Mouse (Mus musculus) embryonic facial prominence, embryonic 11.5 days (tissue): Measurements from ENCODE around the gene Peli1. TPM values are rescaled to one million over a fixed set of nuclear protein-coding genes. Genes with fewer than 3 reads are reported as not detected.
"Not testable (repeated sequence)": the region's sequence is repeated elsewhere in the genome, so short reads cannot be mapped to it uniquely, and the experiment has no call there.

Experiments used
- ATAC-seq: fragments of 200-750 bp; cut with Nextera tagmentation; replicated peaks from 2 replicates; pipeline ENCODE4 v1.8.0; 2017; ENCODE audit warnings: low read depth; ENCODE audit not compliant: insufficient number of reproducible peaks, low FRiP score, low TSS enrichment
- DNase-seq: peaks from one replicate; pipeline ENCODE4 v3.0.0-alpha.2; 2015; ENCODE audit warnings: low spot score
- H3K27ac ChIP-seq: fragments of 300-500 bp; sonication (generic); replicated peaks from 2 replicates; pipeline ENCODE4 v1.5.1; 2014; ENCODE audit warnings: mild to moderate bottlenecking, low read depth, low read length, control low read depth
- H3K27me3 ChIP-seq: fragments of 300-500 bp; sonication (generic); 2 replicates; pipeline ENCODE4 v1.6.1; 2014; ENCODE audit warnings: mild to moderate bottlenecking, low read length, moderate library complexity, mixed read lengths; ENCODE audit not compliant: control insufficient read depth, insufficient read depth
- H3K36me3 ChIP-seq: fragments of 300-500 bp; sonication (generic); replicated peaks from 2 replicates; pipeline ENCODE4 v1.6.1; 2014; ENCODE audit warnings: low read depth, mild to moderate bottlenecking, low read length, moderate library complexity, mixed read lengths; ENCODE audit not compliant: control insufficient read depth, insufficient read depth
- H3K4me1 ChIP-seq: fragments of 300-500 bp; sonication (generic); 2 replicates; pipeline ENCODE4 v1.6.1; 2014; ENCODE audit warnings: low read length, mixed read lengths; ENCODE audit not compliant: control insufficient read depth, insufficient read depth
- H3K4me2 ChIP-seq: fragments of 300-500 bp; sonication (generic); 2 replicates; pipeline ENCODE4 v1.6.1; 2014; ENCODE audit warnings: low read depth, mild to moderate bottlenecking, control low read depth, low read length, moderate library complexity
- H3K4me3 ChIP-seq: fragments of 300-500 bp; sonication (generic); 2 replicates; pipeline ENCODE4 v1.5.1; 2014; ENCODE audit warnings: low read depth, low read length, control low read depth
- H3K9ac ChIP-seq: fragments of 300-500 bp; sonication (generic); replicated peaks from 2 replicates; pipeline ENCODE4 v1.6.1; 2014; ENCODE audit warnings: mild to moderate bottlenecking, control low read depth, low read length
- H3K9me3 ChIP-seq: fragments of 300-500 bp; sonication (generic); replicated peaks from 2 replicates; pipeline ENCODE4 v1.6.1; 2016; ENCODE audit warnings: mild to moderate bottlenecking, low read length, inconsistent platforms, mixed read lengths; ENCODE audit not compliant: control insufficient read depth
- WGBS: fragments of 180-500 bp; shearing (Covaris S2); extraction: QIAGEN DNeasy Blood & Tissue Kit; methylation state at CpG from one replicate; pipeline ENCODE4 v1.1.7; 2014; 5-methylcytosine and 5-hydroxymethylcytosine counted together
- polyA plus RNA-seq: library from polyadenylated mRNA; unstranded; fragments of >200 nt; fragmentation: Nextera tagmentation; extraction: Ambion mirVana; gene quantifications from 2 replicates; pipeline ENCODE4 v1.2.1, GENCODE M21; 2014

The Peli1 gene
- polyA plus RNA-seq, 1 experiment from 2014 or later: 86.9 TPM

DNA sequence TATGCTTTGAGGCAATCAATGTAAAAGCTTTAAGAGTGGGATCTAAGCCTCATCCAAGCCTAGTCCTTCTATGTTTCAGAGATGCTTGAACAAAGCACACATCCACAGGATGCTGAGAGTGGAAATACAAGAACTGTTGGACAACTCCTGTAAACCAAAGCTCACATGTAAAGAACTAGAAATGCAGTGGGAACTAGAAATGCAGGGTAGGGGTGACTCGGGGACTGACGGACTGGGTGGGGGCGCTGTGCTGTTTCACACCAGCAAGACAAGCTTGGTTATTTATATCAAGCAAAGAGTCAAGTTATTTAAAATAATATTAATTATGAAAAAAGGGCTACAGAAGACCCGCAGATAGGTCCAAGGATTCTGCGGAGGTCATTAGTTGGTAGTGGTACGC, 82.8 kb downstream of the Peli1 start:
- WGBS: 95% methylated on average over 6 of the region's 6 CpGs
- Histone ChIP-seq H3K27ac (no peak overlapping the region), H3K9ac (no peak overlapping the region), H3K9me3 (no peaks in the 10 kb centered on the region), H3K4me3 (no peak overlapping the region), H3K36me3 (no peaks in the 10 kb centered on the region), H3K27me3 (no peaks in the 10 kb centered on the region), H3K4me1 (no peaks in the 10 kb centered on the region), H3K4me2 (no peak overlapping the region)
- DNase-seq (no peak), ATAC-seq (no peak)

DNA sequence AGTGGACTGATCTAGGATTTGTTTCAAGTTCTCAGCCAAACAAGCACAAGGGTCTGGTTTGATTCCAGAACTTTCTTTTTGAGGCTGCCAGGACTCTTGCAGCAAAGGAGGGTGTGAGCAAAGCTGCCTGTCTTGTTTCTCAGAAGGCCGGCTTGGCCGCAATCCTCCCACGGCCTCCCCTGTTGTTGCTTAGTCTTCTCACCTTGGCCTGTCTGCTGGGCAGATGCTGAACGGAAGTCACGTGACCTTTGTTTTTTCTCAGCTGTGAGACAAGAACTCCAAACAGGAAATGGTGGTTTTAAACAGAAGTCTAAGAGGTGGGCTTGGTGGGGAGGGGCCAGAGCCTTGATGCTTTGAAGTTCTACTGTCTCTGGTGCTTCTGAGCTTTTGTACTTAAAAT, 83.3 kb downstream of the Peli1 start:
- Histone ChIP-seq H3K4me3 (no peak overlapping the region), H3K9ac (no peak overlapping the region), H3K9me3 (no peaks in the 10 kb centered on the region), H3K27me3 (no peaks in the 10 kb centered on the region), H3K4me1 (no peaks in the 10 kb centered on the region), H3K27ac (no peak overlapping the region), H3K36me3 (no peaks in the 10 kb centered on the region), H3K4me2 (no peak overlapping the region)
- peak; percentile 40 for DNase-seq
- WGBS: 51% methylated on average over 5 of the region's 5 CpGs
- no peak for ATAC-seq

DNA sequence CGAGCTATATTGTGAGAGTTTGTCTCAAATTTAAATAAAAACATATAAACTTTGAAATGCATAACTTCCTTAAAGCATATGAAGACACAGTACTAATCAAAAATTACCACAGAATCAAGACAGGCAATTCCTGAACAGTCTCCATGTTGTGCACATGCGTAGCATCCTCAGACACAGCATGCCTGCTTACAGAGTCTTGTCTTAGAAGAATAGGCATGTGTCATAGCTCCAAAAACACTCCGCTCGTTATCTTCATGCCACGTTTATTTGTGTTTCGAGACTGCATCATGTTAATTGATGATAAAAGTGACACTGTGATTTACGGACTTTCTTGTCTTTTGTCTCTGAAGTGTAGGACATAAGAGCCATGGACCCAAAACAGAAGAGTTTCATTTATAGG, 84.0 kb downstream of the Peli1 start:
- ATAC-seq (no peak), DNase-seq (no peak)
- no peaks in the 10 kb centered on the region for H3K9me3 ChIP-seq
- 84% methylated on average over 7 of the region's 7 CpGs for WGBS
- no peaks in the 10 kb centered on the region for H3K36me3 ChIP-seq
- H3K27ac ChIP-seq: no peak overlapping the region
- no peaks in the 10 kb centered on the region for H3K4me1 ChIP-seq
- H3K9ac ChIP-seq: no peak overlapping the region
- no peak overlapping the region for H3K4me3 ChIP-seq
- no peak overlapping the region for H3K4me2 ChIP-seq
- H3K27me3 ChIP-seq: no peaks in the 10 kb centered on the region

DNA sequence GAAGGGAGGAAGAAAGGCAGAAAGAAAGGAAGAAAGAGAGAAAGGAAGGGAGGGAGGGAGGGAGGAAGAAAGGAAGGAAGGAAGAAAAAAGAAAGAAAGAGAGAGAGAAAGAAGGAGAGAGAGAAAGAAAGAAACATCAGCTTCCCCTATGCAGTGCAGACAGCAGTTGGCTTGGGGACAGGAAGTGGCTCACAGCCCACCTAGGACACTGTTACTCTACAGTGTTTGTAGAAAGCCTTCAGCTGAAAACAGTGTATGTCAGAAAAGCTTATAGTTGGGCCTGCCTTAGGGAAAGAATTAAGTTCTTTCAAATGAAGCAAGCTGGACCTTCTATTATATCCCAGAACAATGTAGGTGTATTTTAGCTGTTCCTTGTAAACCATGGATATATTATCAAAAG, 85.4 kb downstream of the Peli1 start:
- no peak for DNase-seq
- no peak for ATAC-seq
- Histone ChIP-seq H3K9me3 (no peaks in the 10 kb centered on the region), H3K4me2 (no peak overlapping the region), H3K9ac (no peak overlapping the region), H3K27ac (no peak overlapping the region), H3K4me1 (no peaks in the 10 kb centered on the region), H3K4me3 (no peak overlapping the region), H3K36me3 (no peaks in the 10 kb centered on the region), H3K27me3 (no peaks in the 10 kb centered on the region)

DNA sequence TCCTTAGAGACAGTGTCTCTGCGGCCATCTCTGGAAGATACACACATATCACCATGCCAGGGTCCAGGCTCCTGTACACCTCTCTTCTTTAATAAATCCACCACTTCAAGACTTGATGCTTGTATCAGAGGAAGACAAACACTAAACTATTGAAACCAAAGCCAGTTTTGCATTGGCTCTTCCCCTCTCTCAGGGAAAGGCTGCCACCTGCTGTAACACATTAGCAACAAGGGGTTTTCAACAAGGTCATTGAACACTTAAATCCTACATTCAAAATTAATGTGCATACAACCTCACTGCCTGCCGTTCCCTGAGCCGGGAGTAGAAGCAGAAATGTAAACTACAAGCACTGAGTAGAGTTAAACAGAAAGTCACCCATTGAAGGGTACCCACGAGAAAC, 87.3 kb downstream of the Peli1 start:
- no peaks in the 10 kb centered on the region for H3K36me3 ChIP-seq
- 63% methylated on average over 4 of the region's 4 CpGs for WGBS
- H3K4me1 ChIP-seq: no peaks in the 10 kb centered on the region
- no peak overlapping the region for H3K27ac ChIP-seq
- no peaks in the 10 kb centered on the region for H3K27me3 ChIP-seq
- DNase-seq (peak; percentile 46), ATAC-seq (no peak)
- H3K4me3 ChIP-seq: no peak overlapping the region
- no peak overlapping the region for H3K4me2 ChIP-seq
- H3K9me3 ChIP-seq: no peaks in the 10 kb centered on the region
- H3K9ac ChIP-seq: no peak overlapping the region

DNA sequence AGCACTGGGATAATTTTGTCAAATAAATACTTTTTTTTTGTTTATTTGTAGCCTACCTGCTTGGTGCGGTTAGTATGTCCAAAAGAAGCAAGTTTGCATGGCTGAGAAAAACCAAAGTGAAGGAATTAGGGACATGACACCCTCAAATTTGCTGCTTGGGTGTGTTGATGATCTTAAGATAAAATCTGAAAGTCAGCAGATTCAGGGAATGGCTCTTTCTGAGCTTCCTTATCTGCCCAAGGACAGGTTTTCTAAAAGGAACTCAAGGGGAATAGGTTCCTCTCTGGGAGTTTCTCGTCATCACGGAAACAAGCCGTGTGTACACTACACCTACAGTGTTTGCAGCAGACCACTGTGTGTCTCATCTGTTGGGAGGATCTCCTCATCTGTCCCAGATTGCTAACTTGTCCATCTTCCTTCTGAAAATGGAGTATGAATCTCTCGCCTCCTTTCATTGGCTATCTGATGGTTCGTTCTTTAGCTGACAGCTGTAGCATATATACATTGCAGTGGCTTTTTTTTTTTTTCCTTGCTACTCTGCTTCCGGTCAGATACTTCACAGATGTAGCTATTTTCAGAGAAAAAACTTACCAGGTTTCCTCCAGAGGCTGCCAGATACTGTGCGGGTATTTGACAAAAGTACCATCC, 88.0 kb downstream of the Peli1 start:
- H3K36me3 ChIP-seq: no peaks in the 10 kb centered on the region
- WGBS: 83% methylated on average over 8 of the region's 8 CpGs
- no peak for DNase-seq

DNA sequence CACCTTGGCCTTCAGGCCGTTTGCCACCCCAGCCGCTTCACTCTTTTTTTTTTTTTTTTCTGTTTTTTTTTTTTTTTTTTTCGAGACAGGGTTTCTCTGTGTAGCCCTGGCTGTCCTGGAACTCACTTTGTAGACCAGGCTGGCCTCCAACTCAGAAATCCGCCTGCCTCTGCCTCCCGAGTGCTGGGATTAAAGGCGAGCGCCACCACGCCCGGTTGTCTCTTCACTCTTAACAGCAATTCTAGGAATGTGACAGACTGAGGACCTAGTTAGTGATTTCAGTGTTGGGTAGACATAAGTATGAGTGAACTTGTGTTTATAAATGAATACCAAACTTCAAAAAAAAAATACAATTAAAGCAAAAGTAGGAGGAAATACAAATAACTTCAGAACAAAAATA, 88.8 kb downstream of the Peli1 start:
- H3K9ac ChIP-seq, ATAC-seq: not testable (repeated sequence)
- WGBS: 90% methylated on average over 8 of the region's 9 CpGs

More for the DNA sequence above, 88.0 kb downstream of the Peli1 start:
- Histone ChIP-seq H3K27me3 (no peaks in the 10 kb centered on the region), H3K4me3 (no peak overlapping the region), H3K4me1 (no peaks in the 10 kb centered on the region), H3K27ac (no peak overlapping the region), H3K9me3 (no peaks in the 10 kb centered on the region), H3K9ac (no peak overlapping the region), H3K4me2 (no peak overlapping the region)
- ATAC-seq: no peak

DNA sequence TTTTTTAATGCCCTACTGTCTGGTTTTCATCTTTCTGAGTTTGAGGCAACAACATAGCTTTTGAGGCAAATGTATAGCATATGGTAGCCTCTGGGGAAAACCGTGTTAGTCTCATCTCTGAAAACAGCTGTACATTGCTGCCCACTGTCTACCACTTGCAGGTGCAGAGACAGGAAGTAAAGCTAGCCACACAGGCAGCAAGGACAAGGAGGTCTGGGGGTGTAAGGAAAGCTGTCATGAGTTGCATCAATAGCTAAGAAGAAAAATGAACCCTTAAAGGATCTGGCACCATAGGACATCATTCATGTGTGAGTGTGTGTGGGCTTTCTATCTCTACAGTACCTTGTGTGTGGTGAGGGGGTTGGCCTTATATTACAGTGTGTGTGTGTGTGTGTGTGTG, 89.6 kb downstream of the Peli1 start:
- no peaks in the 10 kb centered on the region for H3K9me3 ChIP-seq
- DNase-seq (no peak), ATAC-seq (no peak)
- 46% methylated on average over 1 of the region's 1 CpGs for WGBS
- H3K4me1 ChIP-seq: no peaks in the 10 kb centered on the region
- no peaks in the 10 kb centered on the region for H3K36me3 ChIP-seq
- H3K9ac ChIP-seq: no peak overlapping the region
- no peak overlapping the region for H3K4me3 ChIP-seq
- H3K4me2 ChIP-seq: no peak overlapping the region
- no peak overlapping the region for H3K27ac ChIP-seq
- H3K27me3 ChIP-seq: no peaks in the 10 kb centered on the region

More for the DNA sequence above, 88.8 kb downstream of the Peli1 start:
- not testable (repeated sequence) for H3K4me2 ChIP-seq, H3K4me1 ChIP-seq, H3K4me3 ChIP-seq, H3K27ac ChIP-seq, H3K9me3 ChIP-seq, DNase-seq, H3K27me3 ChIP-seq, H3K36me3 ChIP-seq
